Mouse (Mus musculus): ENCODE data around the gene D10Jhu81e.

Gene D10Jhu81e

DNA sequence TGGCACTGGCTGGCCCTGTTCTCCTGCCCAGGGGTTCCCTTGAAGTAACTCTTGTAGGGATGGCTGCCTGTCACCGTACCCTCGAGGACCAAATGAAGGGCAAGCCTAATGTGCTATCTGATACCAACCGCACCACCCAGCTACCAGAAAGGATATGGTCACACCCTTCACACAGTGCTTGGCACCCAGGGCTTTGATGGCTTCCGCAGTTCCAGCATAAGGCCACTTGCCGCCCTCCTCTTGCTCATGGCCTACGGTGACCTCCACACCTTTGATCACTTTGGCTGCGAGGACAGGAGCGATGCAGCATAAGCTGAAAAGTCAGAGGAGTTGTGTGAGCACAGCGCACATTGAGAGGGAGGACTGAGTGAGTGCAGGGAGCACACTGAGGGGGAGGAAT is 6.3 kb downstream of the D10Jhu81e start:
- no peak for DNase-seq (ENCODE audit: low read depth)

- DNase-seq (ENCODE audit: low read depth), result no peak
Observed at GRCm38 (mm10) chr10:78162646-78163045, 6.9 kb downstream of the D10Jhu81e start.

GRCm38 (mm10) chr10:78161096-78161495 is 8.5 kb downstream of the D10Jhu81e start:
- no peak for DNase-seq (ENCODE audit: low read depth)

DNA sequence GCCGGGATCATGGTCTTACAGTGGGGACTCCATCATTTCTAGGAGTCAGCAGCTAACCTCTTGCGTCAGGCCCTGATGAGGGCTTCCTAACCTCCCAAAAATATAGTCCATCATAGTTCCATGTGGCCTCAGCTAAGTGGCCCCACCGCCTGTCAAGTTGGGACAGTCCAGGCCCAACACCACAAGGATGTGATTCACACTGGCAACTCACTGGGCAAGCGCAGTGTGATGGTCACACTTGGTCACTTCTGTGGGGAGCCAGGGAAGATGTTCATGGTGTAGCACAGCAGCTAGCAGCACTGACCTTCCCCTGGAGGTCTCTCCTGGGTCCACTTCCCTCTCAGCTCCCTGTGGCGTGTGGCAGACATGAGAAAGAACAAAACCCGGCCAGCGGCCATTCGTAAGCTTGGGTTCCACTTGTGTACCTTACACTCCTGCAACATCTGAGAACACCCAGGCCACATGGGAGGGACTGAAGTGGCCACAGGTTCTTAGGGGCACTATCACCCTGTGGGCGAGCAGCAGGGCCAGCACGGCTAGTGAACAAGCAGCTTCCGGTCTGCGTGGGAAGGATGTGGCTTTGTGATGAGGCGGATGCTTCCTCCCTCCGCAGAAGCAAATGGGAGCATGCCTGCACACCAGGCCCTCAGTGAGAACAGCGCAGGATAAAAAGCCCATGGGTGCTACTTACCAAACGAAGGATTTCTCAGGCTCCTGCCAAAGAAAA is 9.1 kb downstream of the D10Jhu81e start:
- DNase-seq (ENCODE audit: low read depth), result no peak

DNA sequence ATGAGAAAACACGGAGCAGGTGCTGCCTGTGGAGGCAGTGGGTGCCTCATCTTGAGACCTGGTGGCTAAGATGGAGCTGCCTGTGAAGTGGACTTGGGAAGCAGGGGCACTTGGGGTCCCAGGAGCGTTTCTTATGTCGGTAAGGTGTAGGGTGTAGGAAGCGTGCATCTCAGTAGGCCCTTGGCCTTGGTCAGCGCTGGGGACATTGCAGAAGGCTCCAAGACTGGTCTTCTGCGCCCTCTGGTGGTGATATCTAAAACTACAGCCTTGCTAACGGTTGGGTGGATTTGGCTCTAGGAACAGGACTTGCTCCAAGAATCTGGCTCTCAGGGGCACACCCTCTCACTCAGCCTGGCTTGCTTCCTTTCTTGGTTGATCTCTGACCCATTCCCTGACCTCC is 9.7 kb downstream of the D10Jhu81e start:
- peak; percentile 55 for DNase-seq (ENCODE audit: low read depth)

- peak; percentile 40 for DNase-seq (ENCODE audit: low read depth)
Observed at GRCm38 (mm10) chr10:78159252-78159878, 10.2 kb downstream of the D10Jhu81e start.

GRCm38 (mm10) chr10:78158041-78158440 is 11.5 kb downstream of the D10Jhu81e start:
- no peak for DNase-seq (ENCODE audit: low read depth)

DNA sequence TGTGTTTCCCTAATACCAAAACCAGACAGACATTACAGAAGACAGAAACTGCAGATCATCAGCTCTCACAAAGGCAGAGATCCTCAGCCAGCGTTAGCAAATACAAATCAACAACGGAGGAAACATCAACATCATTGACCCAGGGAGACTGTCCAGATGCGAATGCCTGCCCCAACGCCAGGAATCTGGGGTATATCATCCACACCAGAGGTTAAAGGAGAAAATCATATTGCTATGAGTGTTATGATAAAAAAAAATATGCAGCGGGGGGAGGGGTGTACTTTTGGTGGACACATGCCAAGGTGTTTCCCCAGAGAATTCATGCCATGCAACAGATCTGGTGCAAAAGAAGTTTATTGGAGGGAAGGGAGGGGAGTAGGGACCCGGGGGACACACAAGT is 12.7 kb downstream of the D10Jhu81e start:
- no peak for DNase-seq (ENCODE audit: low read depth)

- DNase-seq (ENCODE audit: low read depth), result no peak
Observed at GRCm38 (mm10) chr10:78148834-78149766, 20.5 kb downstream of the D10Jhu81e start.

GRCm38 (mm10) chr10:78147908-78148441 is 21.6 kb downstream of the D10Jhu81e start:
- DNase-seq (ENCODE audit: low read depth), result no peak

DNA sequence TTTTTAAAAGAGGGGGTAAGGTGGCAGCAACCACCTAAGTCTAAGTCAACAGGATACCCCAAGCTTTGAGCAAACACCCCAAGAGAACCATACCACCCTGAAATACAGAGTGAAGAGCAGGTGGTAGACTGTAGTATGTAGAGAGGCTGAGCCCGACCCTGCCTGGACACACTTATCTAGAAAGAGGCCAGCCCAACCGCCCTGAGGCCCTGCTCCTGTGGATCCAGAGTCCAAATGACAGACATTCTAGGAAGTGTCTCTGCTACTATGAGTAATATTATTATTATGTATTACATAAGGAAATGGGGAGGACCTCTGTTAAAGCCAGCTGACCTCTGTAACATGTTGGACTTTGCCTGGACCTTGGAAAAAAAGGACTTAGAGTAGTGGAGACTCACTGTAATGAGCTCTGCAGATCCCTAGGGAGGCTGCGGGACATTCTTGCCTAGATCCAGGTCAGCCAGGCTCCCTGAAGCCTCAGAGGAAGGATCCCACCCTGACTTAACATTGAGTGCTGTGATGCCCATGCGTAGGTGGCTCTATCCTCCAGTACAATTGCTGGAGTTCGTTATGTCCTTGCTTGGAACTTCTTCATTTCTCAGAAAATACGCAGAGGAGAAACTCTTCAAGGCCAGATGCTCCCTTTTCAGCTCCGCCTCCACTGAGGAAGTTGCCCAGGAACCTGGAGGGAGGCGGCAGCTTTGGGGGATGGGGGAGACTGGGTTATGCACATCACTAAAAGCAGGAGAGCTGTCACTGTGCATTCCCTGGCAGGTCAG is 25.7 kb downstream of the D10Jhu81e start:
- DNase-seq (ENCODE audit: low read depth), result no peak

DNA sequence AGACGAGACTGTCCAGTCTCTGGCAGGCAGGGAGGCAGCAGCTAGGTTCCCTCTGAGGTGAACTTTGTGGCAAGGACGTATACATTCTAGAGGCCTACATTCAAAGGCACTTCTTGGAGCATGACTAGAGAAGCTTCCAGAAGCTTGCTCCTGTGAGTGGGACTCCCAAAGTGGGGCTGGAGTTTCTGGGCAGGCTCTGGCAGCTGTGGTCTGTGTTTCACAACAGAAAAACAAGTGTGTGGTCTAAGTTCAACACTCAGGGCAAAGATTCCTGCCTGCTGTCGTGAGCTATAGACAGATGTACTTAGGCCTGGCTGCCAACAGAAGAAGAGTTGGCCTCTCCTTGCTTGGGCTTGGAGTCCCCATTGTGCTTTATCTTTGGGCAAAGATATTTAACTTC is 28.7 kb downstream of the D10Jhu81e start:
- DNase-seq (ENCODE audit: low read depth), result no peak

DNA sequence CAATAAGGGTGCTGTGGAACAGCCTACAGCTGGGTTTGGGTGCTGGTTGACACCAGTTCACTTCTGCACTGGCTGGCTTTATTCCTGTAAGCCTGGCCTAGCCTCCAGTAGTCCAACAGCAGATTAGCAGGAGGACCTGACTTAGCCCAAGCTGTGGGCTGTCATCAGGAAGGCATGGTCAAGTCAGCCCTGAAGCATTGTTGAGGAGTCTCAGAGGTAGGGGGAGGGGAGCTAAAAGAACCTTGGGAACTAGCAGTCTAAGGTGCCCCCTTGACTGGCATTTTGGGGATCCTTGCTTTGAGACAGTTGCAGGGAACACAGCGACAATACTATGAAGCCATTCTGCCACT is 29.4 kb downstream of the D10Jhu81e start:
- no peak for DNase-seq (ENCODE audit: low read depth)

DNA sequence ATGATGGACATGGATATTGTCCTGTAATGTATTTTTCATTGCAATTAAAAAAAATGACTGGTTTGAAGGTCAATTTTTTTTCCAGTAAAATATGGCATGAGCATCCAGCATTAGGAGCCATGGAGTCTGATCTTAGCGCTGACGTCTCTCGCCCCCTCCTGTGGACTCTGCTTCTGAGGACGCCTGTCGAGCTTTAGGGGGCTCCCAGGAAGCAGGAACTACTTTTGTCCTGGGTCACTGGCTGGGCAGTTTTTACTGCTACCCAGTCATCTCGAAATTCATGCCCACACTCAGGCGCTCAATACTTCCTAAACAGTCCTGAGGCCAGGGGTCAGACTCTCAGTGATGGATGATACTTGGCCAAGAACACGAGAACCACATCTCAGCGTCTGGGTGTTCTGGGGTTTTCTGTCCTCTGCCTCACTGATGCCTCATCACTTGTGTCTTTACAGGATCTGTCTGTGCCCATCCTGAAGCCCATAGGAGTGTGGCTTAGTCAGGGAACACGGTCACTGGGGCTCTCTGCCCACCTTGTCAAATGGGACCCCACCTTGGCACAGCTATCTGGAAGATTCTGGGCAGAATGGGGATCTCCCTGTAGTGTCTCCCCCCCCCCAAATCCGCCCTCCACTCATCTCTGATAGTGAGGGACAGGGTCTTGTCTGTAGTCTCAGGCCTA is 29.9 kb downstream of the D10Jhu81e start:
- DNase-seq (ENCODE audit: low read depth), result no peak

GRCm38 (mm10) chr10:78138812-78139523 is 30.6 kb downstream of the D10Jhu81e start:
- DNase-seq (ENCODE audit: low read depth), result no peak

- no peak for DNase-seq (ENCODE audit: low read depth)
Observed at GRCm38 (mm10) chr10:78137191-78137590, 32.4 kb downstream of the D10Jhu81e start.

DNA sequence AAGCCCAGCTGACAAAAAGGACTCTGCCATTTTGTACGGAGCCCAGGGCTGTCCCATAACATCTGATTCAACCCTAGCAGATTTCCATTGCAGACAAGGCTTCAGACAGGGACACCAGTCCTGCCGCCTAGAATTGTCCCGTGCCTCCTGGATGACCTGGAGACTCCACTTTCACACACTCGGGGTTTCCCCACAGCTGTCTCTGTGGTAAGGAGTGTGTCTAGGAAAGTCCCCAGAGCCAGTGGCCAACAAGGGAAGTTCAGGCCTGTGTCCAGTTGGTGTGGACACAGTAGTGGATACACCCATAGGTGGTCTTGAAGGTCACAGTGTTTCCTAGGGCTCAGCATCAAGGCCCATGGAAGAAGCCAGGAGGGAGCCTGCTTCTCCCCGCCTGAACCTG is 33.6 kb downstream of the D10Jhu81e start:
- no peak for DNase-seq (ENCODE audit: low read depth)

- DNase-seq (ENCODE audit: low read depth), result no peak
Observed at GRCm38 (mm10) chr10:78134975-78135798, 34.4 kb downstream of the D10Jhu81e start.

GRCm38 (mm10) chr10:78134400-78134799 is 35.2 kb downstream of the D10Jhu81e start:
- DNase-seq (ENCODE audit: low read depth), result no peak

GRCm38 (mm10) chr10:78129998-78130397 is 39.6 kb downstream of the D10Jhu81e start:
- no peak for DNase-seq (ENCODE audit: low read depth)
